Comparison of ENCODE assay signal across 28 mouse cellular contexts in genomic region chr3:137929940-137930339, GRCm38 (mm10). TPM values are rescaled to one million over a fixed set of nuclear protein-coding genes. Genes with fewer than 3 reads are reported as not detected.
DNase-seq lines count a peak whose midpoint lies in the region; ATAC-seq and TF ChIP-seq lines count a peak whose summit lies in the region.
"Had no signal": no experiment of that assay in that cellular context is flagged by ENCODE, and none has a peak within 500 bp of the region (broad histone marks: within the 10 kb centered on the region; RNA-seq: fewer than 3 reads in every experiment).

No protein-coding gene starts in this region.

- TF ChIP-seq CTCF in intestine, postnatal 0 days (IDR thresholded peaks at IDR 0.05; ENCODE audit: low read depth), result no peak
- TF ChIP-seq CTCF in MEL (IDR thresholded peaks at IDR 0.05 in 2 of 3, conservative IDR thresholded peaks at IDR 0.05 in 1 of 3; ENCODE audit: control insufficient read depth in 1 of 3, insufficient read depth in 1 of 3, low read depth in 2 of 3, low read length in 3 of 3, poor library complexity in 1 of 3, severe bottlenecking in 1 of 3), result no peak

- H3K27me3 ChIP-seq in intestine, postnatal 0 days (replicated peaks; ENCODE audit: control insufficient read depth, insufficient read depth, low read length), result no peaks in the 10 kb centered on the region
- no peaks in the 10 kb centered on the region for H3K27me3 ChIP-seq in intestine, embryonic 16.5 days (replicated peaks; ENCODE audit: control insufficient read depth, insufficient read depth, low read length)
- H3K27me3 ChIP-seq in MEL (ENCODE audit: control insufficient read depth in 1 of 2, insufficient read depth in 2 of 2, low read length in 2 of 2), result no peaks in the 10 kb centered on the region
- H3K27me3 ChIP-seq: heart, embryonic 12.5 days; heart, embryonic 15.5 days; hindbrain, embryonic 13.5 days; intestine, embryonic 15.5 days had no signal

- H3K27ac ChIP-seq in intestine, postnatal 0 days (ENCODE audit: low read depth, low read length), result 0 out of 2 replicates have a peak overlapping the region, but pooled peaks have one; percentile 35
- H3K27ac ChIP-seq in intestine, embryonic 16.5 days (ENCODE audit: low read length), result no peak overlapping the region
- H3K27ac ChIP-seq in MEL (ENCODE audit: control insufficient read depth, low read depth, low read length), result peak overlapping the region; percentile 49; the same call in 1 of the 2 replicates
- H3K27ac ChIP-seq: gastrocnemius, adult 2 months; heart, embryonic 15.5 days; hindbrain, embryonic 10.5 days; hindbrain, embryonic 13.5 days; intestine, embryonic 15.5 days had no signal

- H3K79me2 ChIP-seq in MEL (ENCODE audit: control insufficient read depth, insufficient read depth, low read length, poor library complexity), result no peaks in the 10 kb centered on the region

- no peak overlapping the region for H3K4me3 ChIP-seq in intestine, postnatal 0 days (ENCODE audit: low read depth, low read length)
- H3K4me3 ChIP-seq in intestine, embryonic 16.5 days (ENCODE audit: low read length), result no peak overlapping the region
- no peak overlapping the region for H3K4me3 ChIP-seq in MEL (ENCODE audit: control insufficient read depth in 1 of 2, insufficient read depth in 1 of 2, low read depth in 2 of 2, low read length in 2 of 2)
- H3K4me3 ChIP-seq: gastrocnemius, adult 2 months; heart, embryonic 12.5 days; heart, embryonic 15.5 days; hindbrain, embryonic 10.5 days; hindbrain, embryonic 13.5 days; intestine, embryonic 15.5 days had no signal

- no peak overlapping the region for H3K4me2 ChIP-seq in intestine, postnatal 0 days (replicated peaks; ENCODE audit: low read depth)
- no peak overlapping the region for H3K4me2 ChIP-seq in intestine, embryonic 16.5 days (ENCODE audit: low read depth, low read length)
- H3K4me2 ChIP-seq: heart, embryonic 12.5 days; heart, embryonic 15.5 days; hindbrain, embryonic 13.5 days; intestine, embryonic 15.5 days had no signal

- no peak overlapping the region for H3K9ac ChIP-seq in intestine, postnatal 0 days (ENCODE audit: low read depth, low read length)
- H3K9ac ChIP-seq in intestine, embryonic 16.5 days (ENCODE audit: low read depth, low read length), result no peak overlapping the region
- H3K9ac ChIP-seq in MEL (ENCODE audit: control insufficient read depth, low read depth, low read length, poor library complexity, severe bottlenecking), result no peak overlapping the region
- H3K9ac ChIP-seq: forebrain, postnatal 0 days; heart, embryonic 12.5 days; heart, embryonic 15.5 days; hindbrain, embryonic 13.5 days; intestine, embryonic 15.5 days had no signal

- intact Hi-C loops in left cerebral cortex, postnatal 36 days (cut with DNase I), result no loop called here

- peaks cover 51% of the 10 kb centered on the region for H3K36me3 ChIP-seq in intestine, postnatal 0 days (ENCODE audit: control insufficient read depth, insufficient read depth)
- peaks cover 10% of the 10 kb centered on the region; the same call in 1 of the 2 replicates for H3K36me3 ChIP-seq in intestine, embryonic 16.5 days (ENCODE audit: control insufficient read depth, insufficient read depth, low read length)
- H3K36me3 ChIP-seq in MEL (ENCODE audit: control insufficient read depth in 1 of 2, insufficient read depth in 2 of 2, low read length in 2 of 2), result peaks cover 10 to 13% of the 10 kb centered on the region in 2 experiments

- no peaks in the 10 kb centered on the region for H3K4me1 ChIP-seq in intestine, postnatal 0 days (replicated peaks; ENCODE audit: control insufficient read depth, insufficient read depth, low read length)
- no peaks in the 10 kb centered on the region for H3K4me1 ChIP-seq in intestine, embryonic 16.5 days (ENCODE audit: control insufficient read depth, insufficient read depth, low read length)
- peaks cover 3 to 6% of the 10 kb centered on the region in 2 experiments; a peak in 2 of 4 replicates for H3K4me1 ChIP-seq in MEL (ENCODE audit: control insufficient read depth in 1 of 2, insufficient read depth in 2 of 2, low read length in 2 of 2)
- H3K4me1 ChIP-seq: heart, embryonic 12.5 days; heart, embryonic 15.5 days; hindbrain, embryonic 10.5 days; hindbrain, embryonic 13.5 days had no signal

- TF ChIP-seq RAD21 in MEL (IDR thresholded peaks at IDR 0.05; ENCODE audit: low read depth, low read length), result no peak

- 84% methylated on average over 3 of the region's 3 CpGs for WGBS in intestine, postnatal 0 days
- 88% methylated on average over 3 of the region's 3 CpGs for WGBS in intestine, embryonic 16.5 days

- DNase-seq in 3T3-L1 (ENCODE audit: low read depth, low spot score), result peak; percentile 40
- DNase-seq in MEL (ENCODE audit: low read depth, low spot score), result peak; percentile 39
- DNase-seq in ZHBTc4 (ENCODE audit: low read depth, low spot score), result peak; percentile 28
- no peak for DNase-seq in left cerebral cortex, postnatal 36 days (ENCODE audit: low spot score in 2 of 2)
- DNase-seq in gastrocnemius, postnatal 25 days, result no peak
- DNase-seq: adrenal gland, adult 8-10 months; adrenal gland, postnatal 25 days; cerebellum, adult 11-12 months; cerebellum, adult 8-10 months; cerebellum, postnatal 10 days; cerebellum, postnatal 36 days; forebrain, postnatal 0 days; gastrocnemius, adult 2 months; gastrocnemius, postnatal 14 days; heart, adult 18-20 months; heart, postnatal 10 days; heart, postnatal 36 days had no signal

- ATAC-seq in intestine, postnatal 0 days, result no peak
- no peak for ATAC-seq in intestine, embryonic 16.5 days
- no peak for ATAC-seq in megakaryocyte progenitor cell, adult 5-6 weeks (replicated peaks; ENCODE audit: poor library complexity)
- ATAC-seq: CD4-positive, CD25-positive, alpha-beta regulatory T cell, adult 4 months; forebrain, embryonic 14.5 days; forebrain, postnatal 0 days; hindbrain, embryonic 16.5 days; intestine, embryonic 15.5 days had no signal

- H3K9me3 ChIP-seq in intestine, postnatal 0 days (ENCODE audit: control insufficient read depth), result no peaks in the 10 kb centered on the region
- no peaks in the 10 kb centered on the region for H3K9me3 ChIP-seq in intestine, embryonic 16.5 days (ENCODE audit: control insufficient read depth, low read length)
- no peaks in the 10 kb centered on the region for H3K9me3 ChIP-seq in MEL (replicated peaks; ENCODE audit: insufficient read depth, low read length)
- H3K9me3 ChIP-seq: heart, embryonic 12.5 days; heart, embryonic 15.5 days; hindbrain, embryonic 10.5 days; hindbrain, embryonic 13.5 days; intestine, embryonic 15.5 days had no signal

- TF ChIP-seq EP300 in MEL (IDR thresholded peaks at IDR 0.05; ENCODE audit: low read depth in 1 of 2, low read length in 2 of 2), result no peak

- TF ChIP-seq POLR2A in MEL (IDR thresholded peaks at IDR 0.05; ENCODE audit: control insufficient read depth in 1 of 2, insufficient read depth in 1 of 2, low read depth in 1 of 2, low read length in 2 of 2, poor library complexity in 1 of 2), result no peak

TF ChIP-seq in MEL, 35 proteins besides CTCF, POLR2A, EP300 and RAD21:
- no peak for TF ChIP-seq RCOR1 (IDR thresholded peaks at IDR 0.05; ENCODE audit: low read depth, low read length)
- no peak for TF ChIP-seq TBP (IDR thresholded peaks at IDR 0.05; ENCODE audit: low read depth, low read length)
- TF ChIP-seq POLR2AphosphoS5 (IDR thresholded peaks at IDR 0.05; ENCODE audit: borderline replicate concordance, low read depth, low read length), result no peak
- no peak for TF ChIP-seq MAZ (IDR thresholded peaks at IDR 0.05; ENCODE audit: low read depth, low read length)
- 0 out of 2 replicates have a peak, but pooled peaks have one; percentile 2 for TF ChIP-seq MYB (IDR thresholded peaks at IDR 0.05; ENCODE audit: low read depth, low read length)
- TF ChIP-seq NELFE (IDR thresholded peaks at IDR 0.05; ENCODE audit: low read depth, low read length), result 0 out of 2 replicates have a peak, but pooled peaks have one; percentile 19
- no peak for TF ChIP-seq SIN3A (IDR thresholded peaks at IDR 0.05; ENCODE audit: low read length)
- no peak for TF ChIP-seq ZMIZ1 (IDR thresholded peaks at IDR 0.05; ENCODE audit: low read depth, low read length)
- TF ChIP-seq JUND (IDR thresholded peaks at IDR 0.05; ENCODE audit: low read depth, low read length), result no peak
- TF ChIP-seq MAFK (IDR thresholded peaks at IDR 0.05; ENCODE audit: borderline replicate concordance, low read depth, low read length), result 0 out of 2 replicates have a peak, but pooled peaks have one; percentile 21
- peak; percentile 40; the same call in 1 of the 2 replicates for TF ChIP-seq POLR2AphosphoS2 (IDR thresholded peaks at IDR 0.05; ENCODE audit: low read length)
- no peak for TF ChIP-seq MAX (IDR thresholded peaks at IDR 0.05; ENCODE audit: low read length)
TF ChIP-seq in MEL: peak in this region for 4.

RNA-seq across cellular contexts. Expression of gene Lamtor3, which starts 11.6 kb away (rescaled TPM):
- polyA plus RNA-seq in intestine, postnatal 0 days (2015; fragmentation: Nextera tagmentation; extraction: Ambion mirVana), result 156 and 160 TPM in 2 replicates
- polyA plus RNA-seq in intestine, embryonic 16.5 days (2015; fragmentation: Nextera tagmentation; extraction: Ambion mirVana), result 160 and 162 TPM in 2 replicates
- total RNA-seq in MEL (2012; rRNA removed), result 73.3 and 77.5 TPM in 2 replicates
- 10 to 100 TPM in 1 of 2 experiments, not detected in 1; 88.3 TPM for polyA plus RNA-seq in MEL (2012; ENCODE audit: insufficient read depth in 1 of 2, insufficient read length in 2 of 2, low read depth in 1 of 2, low replicate concordance in 2 of 2, missing spikeins in 1 of 2)
- total RNA-seq in left cerebral cortex, postnatal 36 days (2021), result 10 to 100 TPM; 66.5 to 70.6 TPM
- total RNA-seq in gastrocnemius, postnatal 25 days (2021), result 10 to 100 TPM; 48.5 to 55.8 TPM
- total RNA-seq in megakaryocyte progenitor cell, adult 5-6 weeks (2015), result 61.3 and 77.5 TPM in 2 replicates
- 66.2 and 76.7 TPM in 2 replicates for total RNA-seq in megakaryocyte progenitor cell, adult 5-6 weeks (2017)

RNA-seq across cellular contexts. Expression of gene Dapp1, which starts 51.4 kb away (rescaled TPM):
- polyA plus RNA-seq in intestine, postnatal 0 days (2015; fragmentation: Nextera tagmentation; extraction: Ambion mirVana), result 70.6 and 71.2 TPM in 2 replicates
- 35.8 and 41.6 TPM in 2 replicates for polyA plus RNA-seq in intestine, embryonic 16.5 days (2015; fragmentation: Nextera tagmentation; extraction: Ambion mirVana)
- total RNA-seq in MEL (2012; rRNA removed), result 45.7 and 59.0 TPM in 2 replicates
- polyA plus RNA-seq in MEL (2012; ENCODE audit: insufficient read depth in 1 of 2, insufficient read length in 2 of 2, low read depth in 1 of 2, low replicate concordance in 2 of 2, missing spikeins in 1 of 2), result 10 to 100 TPM; 67.3 to 91.5 TPM
- total RNA-seq in left cerebral cortex, postnatal 36 days (2021), result 1 to 10 TPM; 2.6 to 3.4 TPM
- 1 to 10 TPM in 1 of 2 experiments, under 1 TPM in 1; 0.84 to 1.3 TPM for total RNA-seq in gastrocnemius, postnatal 25 days (2021)
- 79.2 and 99.7 TPM in 2 replicates for total RNA-seq in megakaryocyte progenitor cell, adult 5-6 weeks (2015)
- 129 and 154 TPM in 2 replicates for total RNA-seq in megakaryocyte progenitor cell, adult 5-6 weeks (2017)

Comparison
In these comparisons a context has a peak if more than half of its experiments do, and no peak if none do; other contexts are left out.
1. DNase-seq: peak in 3T3-L1 (single experiment), MEL (single experiment) and ZHBTc4 (single experiment); none in left cerebral cortex, postnatal 36 days (0 of 2) and gastrocnemius, postnatal 25 days (single experiment).
2. RNA of gene Dapp1, which starts 51.4 kb away (total RNA-seq): 79.2 to 154 TPM in megakaryocyte progenitor cell, adult 5-6 weeks and 45.7 to 59.0 TPM in MEL; 2.6 to 3.4 TPM in left cerebral cortex, postnatal 36 days and 0.84 to 1.3 TPM in gastrocnemius, postnatal 25 days; every median in the first group is over 10 times any median in the second.